Mouse (Mus musculus): ENCODE data around the gene Cxcr2. TPM values are rescaled to one million over a fixed set of nuclear protein-coding genes. Genes with fewer than 3 reads are reported as not detected.

Gene Cxcr2
- polyA plus RNA-seq, 1 experiment: 0.33 TPM

- DNase-seq (ENCODE audit: low read depth, low spot score): no peak
- 47% methylated on average over 8 of the region's 8 CpGs for WGBS
These were observed 40.7 kb downstream of the Cxcr2 start, which contains the start of gene Cxcr1 for GRCm38 (mm10) chr1:74194445-74194844. Gene Cxcr1 (minus strand): TSS chr1:74194631.

- peak; percentile 27 for DNase-seq (ENCODE audit: low read depth, low spot score)
- 22% methylated on average over 7 of the region's 7 CpGs for WGBS
These were observed 42.2 kb downstream of the Cxcr2 start for GRCm38 (mm10) chr1:74195961-74196360.

GRCm38 (mm10) chr1:74196621-74197419 lies 43.0 kb downstream of the Cxcr2 start:
- 22% methylated on average over 17 of the region's 17 CpGs for WGBS
- DNase-seq (ENCODE audit: low read depth, low spot score): peak; percentile 35

GRCm38 (mm10) chr1:74197726-74198470 lies 44.1 kb downstream of the Cxcr2 start:
- WGBS: 83% methylated on average over 12 of the region's 12 CpGs
- DNase-seq (ENCODE audit: low read depth, low spot score): no peak

GRCm38 (mm10) chr1:74199046-74199445 lies 45.3 kb downstream of the Cxcr2 start:
- no peak for DNase-seq (ENCODE audit: low read depth, low spot score)
- WGBS: 36% methylated on average over 8 of the region's 8 CpGs

- no peak for DNase-seq (ENCODE audit: low read depth, low spot score)
- 75% methylated on average over 7 of the region's 7 CpGs for WGBS
These were observed 47.5 kb downstream of the Cxcr2 start for GRCm38 (mm10) chr1:74201048-74201844.

GRCm38 (mm10) chr1:74203457-74203856 lies 49.7 kb downstream of the Cxcr2 start:
- 71% methylated on average over 5 of the region's 5 CpGs for WGBS
- no peak for DNase-seq (ENCODE audit: low read depth, low spot score)

GRCm38 (mm10) chr1:74205881-74206280 lies 52.1 kb downstream of the Cxcr2 start:
- 45% methylated on average over 7 of the region's 7 CpGs for WGBS
- no peak for DNase-seq (ENCODE audit: low read depth, low spot score)

- DNase-seq (ENCODE audit: low read depth, low spot score): no peak
- WGBS: 83% methylated on average over 8 of the region's 8 CpGs
These were observed 52.9 kb downstream of the Cxcr2 start for GRCm38 (mm10) chr1:74206642-74207041.

- no peak for DNase-seq (ENCODE audit: low read depth, low spot score)
- WGBS: 26% methylated on average over 9 of the region's 9 CpGs
These were observed 54.1 kb downstream of the Cxcr2 start for GRCm38 (mm10) chr1:74207906-74208305.

- 82% methylated on average over 8 of the region's 8 CpGs for WGBS
- no peak for DNase-seq (ENCODE audit: low read depth, low spot score)
These were observed 55.2 kb downstream of the Cxcr2 start for GRCm38 (mm10) chr1:74208941-74209340.

Other genes with a start within 250 kb of the Cxcr2 start
- gene Tns1, start 29.5 kb upstream of the Cxcr2 start, polyA plus RNA-seq (2012; rRNA removed): 25.8 and 45.6 TPM in 2 replicates
- 0.11 and 0.15 TPM in 2 replicates for gene Rufy4, start 28.4 kb upstream of the Cxcr2 start, polyA plus RNA-seq (2012; rRNA removed)
- gene Cxcr1, start 40.6 kb downstream of the Cxcr2 start, polyA plus RNA-seq (2012; rRNA removed): not detected in 2 replicates
- gene Arpc2, start 82.1 kb downstream of the Cxcr2 start, polyA plus RNA-seq (2012; rRNA removed): 188 and 228 TPM in 2 replicates
- 2.2 and 3.6 TPM in 2 replicates for gene Gpbar1, start 124.6 kb downstream of the Cxcr2 start, polyA plus RNA-seq (2012; rRNA removed)
- 120 and 124 TPM in 2 replicates for gene Aamp, start 130.7 kb downstream of the Cxcr2 start, polyA plus RNA-seq (2012; rRNA removed)
- 53.4 and 61.2 TPM in 2 replicates for gene Pnkd, start 130.9 kb downstream of the Cxcr2 start, polyA plus RNA-seq (2012; rRNA removed)
- gene Tmbim1, start 151.6 kb downstream of the Cxcr2 start, polyA plus RNA-seq (2012; rRNA removed): 167 and 361 TPM in 2 replicates
- gene Catip, start 208.1 kb downstream of the Cxcr2 start, polyA plus RNA-seq (2012; rRNA removed): 0.24 and 0.29 TPM in 2 replicates
- 16.0 and 20.0 TPM in 2 replicates for gene Slc11a1, start 221.2 kb downstream of the Cxcr2 start, polyA plus RNA-seq (2012; rRNA removed)
- 114 and 132 TPM in 2 replicates for gene Ctdsp1, start 237.5 kb downstream of the Cxcr2 start, polyA plus RNA-seq (2012; rRNA removed)